Mouse (Mus musculus) ES-CJ7 (cell line): ENCODE measurements around the gene Rpl13a.

ENCODE experiments used
- DNase-seq: peaks from one replicate; pipeline ENCODE4 v3.0.0; 2011; ENCODE audit warnings: low read depth, low spot score

The Rpl13a gene

DNA sequence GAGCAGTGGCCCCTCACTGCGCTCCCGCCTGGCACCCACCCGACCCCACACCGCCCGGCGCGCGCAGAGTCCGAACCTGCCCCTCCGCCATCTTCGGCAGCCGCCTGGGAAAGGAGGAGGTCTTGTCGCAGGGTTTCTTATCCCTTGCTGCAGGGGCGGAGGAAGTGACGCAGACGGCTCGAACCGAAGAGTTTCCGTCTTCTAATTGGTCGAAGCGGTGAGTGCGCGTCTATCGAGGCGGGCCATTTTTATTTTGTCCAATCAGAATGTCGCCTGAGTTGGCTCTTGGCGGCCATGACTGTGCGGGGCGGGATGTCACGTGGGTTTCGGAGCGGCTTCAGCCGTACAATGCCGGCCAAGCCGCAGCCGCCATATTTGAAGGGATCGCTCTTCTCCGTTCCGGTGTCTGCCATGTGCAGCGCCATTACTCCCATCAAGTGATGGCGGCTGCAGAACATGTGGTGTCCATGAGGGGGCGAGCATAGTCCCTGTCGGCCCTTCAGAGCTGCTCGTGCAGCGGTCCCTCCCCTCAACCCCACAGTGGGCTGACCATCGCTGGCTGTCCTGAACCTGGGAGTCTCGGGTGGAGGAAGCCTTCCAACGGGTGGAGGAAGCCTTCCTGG, at the start of gene Rpl13a:
Gene Rpl13a, minus strand, starts transcription at position 138 of the 623 bp plus-strand sequence.
- DNase-seq, result peak; percentile 99

DNA sequence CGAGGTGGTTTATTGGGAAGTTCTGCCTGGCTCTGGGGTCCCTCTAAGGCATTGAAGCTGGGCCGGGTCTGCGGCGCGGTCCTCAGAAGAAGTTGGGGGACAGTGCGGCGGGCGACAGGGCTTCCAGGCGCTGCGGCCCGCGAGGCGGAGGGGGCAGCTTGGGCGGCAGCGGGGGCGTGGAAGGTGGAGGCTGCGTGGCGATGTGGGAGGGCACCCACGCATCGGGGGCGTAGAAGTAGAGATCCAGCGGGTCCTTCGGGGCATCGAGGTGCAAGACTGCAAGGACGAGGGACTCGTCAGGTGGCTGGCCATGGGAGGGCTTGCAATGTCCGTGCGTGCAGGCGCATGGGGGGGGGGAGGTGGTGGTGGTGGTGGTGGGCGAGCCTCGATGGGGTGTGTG, 47.8 kb upstream of the Rpl13a start:
- no peak for DNase-seq

DNA sequence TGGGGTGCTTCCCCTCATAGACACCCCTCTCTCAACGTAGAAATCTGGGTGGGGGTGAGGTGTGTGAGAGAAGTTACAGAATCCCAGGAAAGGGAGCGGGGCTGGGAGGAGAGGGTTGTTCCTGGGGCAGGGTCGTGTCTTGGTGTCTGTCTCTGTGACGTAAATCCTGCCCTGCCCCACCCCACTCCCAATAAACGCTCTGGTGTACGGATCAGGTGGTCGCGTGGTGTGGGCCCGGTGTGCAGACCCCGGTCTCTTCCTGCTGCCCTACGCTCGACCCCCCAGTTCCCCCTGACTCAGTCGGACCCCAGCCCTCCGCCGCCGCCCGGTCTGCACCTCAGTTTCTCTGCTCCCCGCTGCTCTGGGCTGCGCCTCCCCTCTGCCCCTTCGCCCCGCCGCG, 47.4 kb upstream of the Rpl13a start:
- no peak for DNase-seq

DNA sequence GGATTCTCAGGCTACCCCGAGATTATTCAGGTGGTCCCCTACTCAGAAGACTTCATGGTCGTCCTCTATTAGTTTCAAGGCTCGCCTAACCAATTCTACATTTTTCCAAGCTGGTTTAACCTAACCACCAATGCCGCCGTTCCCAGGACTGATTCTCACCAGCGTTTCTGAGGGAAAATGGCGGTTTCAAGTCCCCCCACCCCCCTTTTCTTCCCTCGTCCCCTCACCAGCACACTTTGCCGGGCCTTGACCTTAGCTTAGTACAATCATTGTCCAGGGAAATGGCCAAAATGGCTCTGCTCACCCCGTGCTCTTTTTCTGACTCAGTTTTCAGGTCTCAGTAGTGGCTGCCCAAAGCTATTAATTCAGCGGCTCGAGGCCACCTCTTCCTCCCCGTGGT, 46.8 kb upstream of the Rpl13a start:
- no peak for DNase-seq

DNA sequence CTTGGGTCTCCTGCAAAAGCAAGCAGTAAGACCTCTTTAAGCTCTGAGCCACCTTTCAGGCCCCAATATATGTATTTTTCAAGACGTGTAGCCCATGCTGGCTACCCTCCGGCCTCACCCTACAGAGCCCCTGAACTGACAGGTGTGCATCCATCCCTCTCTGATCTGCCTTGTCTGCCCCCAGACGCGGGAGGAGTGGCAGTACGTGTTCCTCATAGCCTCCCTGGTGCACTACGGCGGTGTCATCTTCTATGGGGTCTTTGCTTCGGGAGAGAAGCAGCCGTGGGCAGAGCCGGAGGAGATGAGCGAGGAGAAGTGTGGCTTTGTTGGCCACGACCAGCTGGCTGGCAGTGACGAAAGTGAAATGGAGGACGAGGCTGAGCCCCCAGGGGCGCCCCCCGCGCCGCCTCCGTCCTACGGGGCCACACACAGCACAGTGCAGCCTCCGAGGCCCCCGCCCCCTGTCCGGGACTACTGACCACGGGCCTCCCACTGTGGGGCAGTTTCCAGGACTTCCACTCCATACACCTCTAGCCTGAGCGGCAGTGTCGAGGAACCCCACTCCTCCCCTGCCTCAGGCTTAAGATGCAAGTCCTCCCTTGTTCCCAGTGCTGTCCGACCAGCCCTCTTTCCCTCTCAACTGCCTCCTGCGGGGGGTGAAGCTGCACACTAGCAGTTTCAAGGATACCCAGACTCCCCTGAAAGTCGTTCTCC, 46.2 kb upstream of the Rpl13a start:
- peak; percentile 67 for DNase-seq

DNA sequence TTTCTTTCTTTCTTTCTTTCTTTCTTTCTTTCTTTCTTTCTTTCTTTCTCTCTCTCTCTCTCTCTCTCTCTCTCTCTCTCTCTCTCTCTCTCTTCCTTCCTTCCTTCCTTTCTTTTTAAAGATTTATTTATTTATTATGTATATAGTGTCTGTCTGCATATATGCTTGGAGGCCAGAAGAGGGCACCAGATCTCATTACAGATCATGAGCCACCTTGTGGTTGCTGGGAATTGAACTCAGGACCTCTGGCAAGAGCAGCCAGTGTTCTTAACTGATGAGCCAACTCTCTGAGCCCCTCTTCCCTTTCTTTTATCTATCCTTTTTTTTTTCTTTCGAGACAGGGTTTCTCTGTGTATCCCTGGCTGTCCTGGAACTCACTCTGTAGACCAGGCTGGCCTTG, 45.2 kb upstream of the Rpl13a start:
- peak; percentile 74 for DNase-seq

DNA sequence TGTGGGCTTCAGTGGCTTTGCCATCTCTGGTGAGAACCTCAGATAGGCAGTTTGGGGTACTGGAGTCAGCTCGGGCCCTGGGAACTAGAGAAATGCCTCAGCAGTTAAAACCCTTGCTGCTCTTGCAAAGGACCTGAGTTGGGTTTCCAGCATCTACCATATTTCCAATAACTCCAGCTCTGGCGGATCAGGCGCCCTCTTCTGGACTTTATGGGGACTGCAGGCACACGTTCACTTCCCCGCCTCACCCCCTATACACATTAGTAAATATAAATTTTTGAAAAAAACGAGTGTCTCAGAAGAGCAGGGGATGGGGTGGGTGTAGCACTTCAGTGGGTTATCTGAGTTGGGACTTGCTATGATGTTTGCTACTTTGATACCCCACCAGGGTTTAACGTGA, 44.4 kb upstream of the Rpl13a start:
- peak; percentile 44 for DNase-seq

DNA sequence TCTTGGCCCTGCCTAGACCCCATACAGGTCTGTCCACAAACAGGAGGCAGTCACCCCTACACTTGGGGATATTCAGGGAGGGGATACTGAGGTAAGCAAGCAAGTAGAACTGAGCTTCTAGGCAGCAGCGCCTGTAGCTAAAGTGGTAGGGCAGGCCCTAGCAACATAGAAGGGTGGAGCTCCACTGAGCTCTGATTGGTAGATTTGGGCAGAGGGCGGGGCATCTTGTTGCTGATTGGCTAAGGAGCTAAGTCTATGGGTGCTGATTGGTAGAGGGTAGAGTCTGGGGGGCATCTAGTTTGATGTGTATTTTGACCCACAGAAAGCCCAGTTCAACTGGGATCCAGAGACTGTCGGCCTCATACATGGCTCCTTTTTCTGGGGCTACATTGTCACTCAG, 40.9 kb upstream of the Rpl13a start:
- no peak for DNase-seq

DNA sequence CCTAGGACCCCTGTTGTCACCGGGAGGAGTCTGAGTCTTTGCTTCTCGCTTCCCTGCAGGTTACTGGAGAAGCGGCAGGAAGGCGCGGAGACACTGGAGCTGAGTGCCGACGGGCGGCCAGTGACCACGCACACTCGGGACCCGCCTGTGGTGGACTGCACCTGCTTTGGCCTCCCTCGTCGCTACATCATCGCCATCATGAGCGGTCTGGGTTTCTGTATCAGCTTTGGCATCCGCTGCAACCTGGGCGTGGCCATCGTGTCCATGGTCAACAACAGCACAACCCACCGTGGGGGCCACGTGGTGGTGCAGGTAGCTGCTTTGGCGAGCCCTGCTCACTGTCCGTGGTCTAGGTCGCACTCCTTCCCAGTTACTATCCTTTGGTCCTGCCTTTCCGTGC, 40.1 kb upstream of the Rpl13a start:
- DNase-seq, result no peak

DNA sequence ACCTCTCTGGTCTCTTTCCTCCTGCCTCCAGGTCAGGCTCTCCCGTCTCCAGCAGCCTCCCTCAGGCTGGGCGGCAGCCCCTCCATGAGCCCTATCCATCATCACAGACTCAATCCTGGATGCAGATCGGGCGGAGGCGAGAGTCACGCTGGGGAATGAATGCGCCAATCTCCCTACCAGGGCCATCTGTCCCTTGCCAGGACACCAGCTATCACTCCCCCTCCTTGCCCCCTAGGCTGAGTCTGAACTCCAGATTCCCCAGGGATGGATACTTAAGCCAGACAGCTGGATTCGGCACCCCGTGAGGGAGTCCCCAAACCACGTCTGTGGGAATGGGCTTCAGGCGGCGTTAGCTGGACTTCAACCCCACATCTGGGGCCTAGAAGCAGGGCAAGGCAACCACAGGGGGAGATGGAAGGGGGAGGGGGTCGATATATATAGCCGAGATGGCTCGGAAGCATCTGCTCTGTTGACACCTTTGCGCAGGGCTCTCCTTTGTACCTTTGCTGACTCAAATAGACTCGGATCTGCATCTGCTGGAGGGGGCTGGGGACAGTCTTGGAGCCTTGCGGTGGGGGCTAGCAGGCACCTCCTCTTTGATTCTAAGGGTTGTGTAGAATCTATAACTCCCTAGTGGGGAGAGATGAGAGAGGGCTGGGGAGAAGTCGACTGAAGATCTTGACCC, 39.3 kb upstream of the Rpl13a start:
- DNase-seq, result no peak

DNA sequence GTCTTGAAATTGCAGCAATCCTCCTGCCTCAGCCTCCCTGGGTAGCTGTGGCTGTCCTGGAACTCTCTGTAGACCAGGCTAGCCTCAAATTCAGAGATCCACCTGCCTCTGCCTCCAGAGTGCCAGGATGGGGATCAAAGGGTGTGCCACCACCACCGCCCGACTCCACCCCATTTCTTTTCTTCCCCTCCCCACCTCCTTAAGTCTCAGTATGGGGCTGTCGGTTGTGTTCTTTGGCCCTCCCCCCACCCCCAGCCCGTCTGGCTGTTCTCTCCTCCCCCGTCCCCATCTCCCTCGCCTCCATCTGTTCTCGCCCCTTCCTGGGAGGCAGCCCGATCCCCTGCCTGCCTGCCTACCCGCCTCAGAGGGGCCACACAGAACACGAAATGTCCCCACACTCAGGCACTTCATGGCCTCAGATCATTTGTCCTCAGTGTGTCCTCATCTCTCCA, 38.4 kb upstream of the Rpl13a start:
- no peak for DNase-seq

DNA sequence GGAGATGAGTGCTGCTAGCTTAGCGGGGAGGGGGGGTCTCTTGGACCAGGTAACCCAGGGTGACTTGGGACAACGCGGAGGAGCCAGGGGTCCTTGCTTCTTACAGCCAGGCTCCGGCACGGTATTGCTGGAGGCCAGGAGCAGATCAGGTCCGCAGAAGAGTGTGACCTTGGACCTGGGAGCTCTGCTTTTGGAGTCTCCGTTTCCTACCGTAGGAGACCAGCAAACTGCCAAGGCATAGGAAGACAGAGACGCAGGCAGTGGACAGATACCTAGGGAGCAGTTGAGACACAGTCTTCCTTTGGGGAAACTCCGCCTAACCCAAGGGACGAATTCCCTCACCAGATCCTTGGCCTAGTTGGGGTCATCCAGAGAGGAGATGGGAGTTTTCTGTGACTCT, 37.1 kb upstream of the Rpl13a start:
- no peak for DNase-seq

DNA sequence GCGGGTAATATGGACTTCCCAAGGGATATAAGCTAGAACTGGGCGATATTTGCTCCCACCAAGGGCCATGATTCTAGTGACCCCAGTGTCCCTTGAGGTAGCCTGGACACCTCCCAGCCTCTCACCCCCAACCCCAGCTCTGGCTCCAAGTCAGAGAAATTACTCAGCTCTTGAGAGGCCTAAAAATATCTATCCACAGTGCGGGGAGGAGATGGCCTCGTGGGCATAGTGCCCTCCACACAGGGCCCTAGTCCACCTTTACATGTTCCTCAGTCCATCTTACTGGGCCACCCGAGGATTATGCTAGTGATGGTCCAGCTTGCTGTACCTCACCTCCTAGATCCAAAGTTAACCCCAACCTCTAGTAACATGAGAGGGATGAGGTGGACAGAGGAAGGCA, 36.3 kb upstream of the Rpl13a start:
- no peak for DNase-seq

DNA sequence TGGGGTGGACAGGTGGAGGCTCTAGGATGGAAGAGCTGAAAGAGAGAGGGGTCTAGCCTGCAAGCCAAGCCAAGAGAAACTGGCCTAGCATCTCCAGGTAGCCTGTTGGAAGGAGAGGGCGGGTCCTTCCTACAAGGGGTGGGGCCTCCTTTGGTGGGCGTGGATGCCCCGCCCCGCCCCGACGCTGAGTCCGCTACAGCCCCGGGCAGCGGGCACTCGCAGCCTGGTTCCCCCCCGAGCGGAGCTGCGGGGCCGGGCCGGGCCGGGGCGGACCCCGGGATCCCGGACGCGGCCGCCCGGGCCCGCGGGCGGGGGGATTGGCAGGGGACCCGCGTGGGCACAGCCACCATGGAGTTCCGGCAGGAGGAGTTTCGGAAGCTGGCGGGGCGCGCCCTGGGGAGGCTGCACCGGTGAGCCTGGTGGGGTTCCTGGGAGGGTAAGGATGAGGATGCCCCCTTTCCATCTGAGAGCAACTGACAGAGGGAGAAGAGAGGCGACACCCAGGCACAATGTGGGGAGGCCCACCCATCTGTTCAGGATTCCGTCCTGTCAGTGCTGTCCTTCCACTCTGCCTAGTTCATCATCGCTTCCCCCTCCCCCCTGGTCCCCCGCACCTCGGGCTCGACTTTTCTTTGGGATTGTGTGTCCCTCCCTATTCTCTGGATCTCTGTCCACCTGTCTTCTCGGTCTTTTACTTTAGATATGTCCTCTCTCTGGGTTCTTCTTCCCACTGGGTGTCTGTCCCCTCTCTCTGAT, 35.4 kb upstream of the Rpl13a start, which contains the start of gene Slc17a7:
Gene Slc17a7, plus strand, starts transcription at position 215 of the 756 bp plus-strand sequence.
- no peak for DNase-seq

DNA sequence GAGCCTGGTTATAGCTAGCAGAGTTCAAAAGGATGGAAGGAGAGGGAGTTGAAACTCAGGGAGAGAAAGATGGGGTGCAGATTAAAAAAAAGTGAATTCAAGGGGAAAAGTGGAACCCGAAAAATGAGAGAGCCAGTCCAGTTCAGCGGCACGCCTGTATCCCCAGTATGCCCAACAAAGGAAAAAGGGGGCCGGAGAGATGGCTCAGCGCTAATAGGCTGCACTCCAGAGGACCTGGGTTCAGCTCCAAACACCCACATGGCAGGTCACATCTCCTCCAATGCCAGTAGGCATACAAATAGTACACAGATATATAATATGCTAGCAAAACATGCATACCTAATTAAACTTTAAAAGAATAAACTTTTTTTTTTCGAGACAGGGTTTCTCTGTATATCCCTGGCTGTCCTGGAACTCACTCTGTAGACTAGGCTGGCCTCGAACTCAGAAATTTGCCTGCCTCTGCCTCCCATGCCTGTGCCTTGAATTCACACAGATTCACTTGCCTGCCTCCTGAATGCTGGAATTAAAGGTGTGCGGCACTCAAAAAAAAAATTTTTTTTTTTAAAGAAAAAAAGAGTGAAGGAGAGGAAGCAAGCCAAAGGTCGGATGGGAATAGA, 34.5 kb upstream of the Rpl13a start:
- no peak for DNase-seq

DNA sequence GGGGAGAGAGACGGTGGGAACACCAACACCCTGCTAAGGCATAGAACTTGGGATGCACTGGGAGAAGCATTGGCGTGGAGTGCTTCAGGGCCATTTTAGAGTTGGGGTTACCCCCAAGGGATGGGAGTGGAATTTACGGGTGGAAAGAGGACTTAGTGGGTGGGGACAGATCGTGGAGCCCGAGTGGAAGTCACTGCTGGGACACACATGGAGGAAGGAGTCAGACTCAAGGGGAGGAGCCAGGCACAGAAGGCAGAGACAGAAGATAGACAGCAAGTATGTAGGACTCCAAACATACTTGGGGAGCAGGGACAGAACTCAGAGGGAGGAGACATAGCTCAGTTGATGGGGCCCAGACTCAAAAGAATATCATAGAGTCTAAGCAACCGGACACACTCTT, 34.0 kb upstream of the Rpl13a start:
- no peak for DNase-seq

DNA sequence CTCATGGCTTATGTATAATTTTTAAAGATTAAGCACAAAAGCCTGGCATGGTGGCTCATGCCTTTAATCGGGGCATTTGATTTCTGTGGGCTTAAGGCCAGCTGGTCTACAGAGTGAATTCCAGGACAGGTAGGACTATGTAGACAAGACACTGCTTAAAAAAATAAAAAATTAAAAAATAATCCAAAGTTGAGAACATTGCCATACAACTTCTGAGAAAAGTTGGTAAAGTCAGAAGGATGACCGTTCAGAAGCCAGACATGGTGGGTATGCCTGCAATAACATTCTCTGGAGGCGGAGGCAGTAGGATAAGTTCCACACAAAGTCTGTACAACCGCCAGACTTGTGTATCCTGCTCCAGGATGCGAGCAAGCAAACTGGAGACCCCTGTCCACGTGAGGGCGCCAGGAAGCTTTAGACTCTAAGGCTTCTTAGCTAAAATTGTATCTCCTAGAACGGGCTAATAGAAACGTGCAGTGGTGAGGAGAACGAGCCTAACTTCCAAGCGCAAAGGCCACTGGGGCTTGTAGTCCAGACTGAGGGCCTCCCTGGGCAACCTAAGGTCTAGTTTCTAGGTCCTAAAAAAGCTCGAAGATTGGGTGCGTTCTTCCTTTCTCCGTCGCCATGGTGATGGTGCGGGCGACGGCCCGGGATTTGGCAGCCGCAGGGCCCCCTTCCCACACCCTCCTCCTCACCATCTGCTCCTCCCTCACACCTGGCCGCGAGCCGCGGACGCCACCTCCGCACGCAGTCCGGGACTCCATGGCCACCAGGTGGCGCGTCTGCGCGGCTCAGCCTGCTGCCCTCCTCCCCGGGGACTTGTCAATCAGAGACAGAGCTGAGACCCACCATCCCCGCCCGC, 33.3 kb upstream of the Rpl13a start:
- peak; percentile 97 for DNase-seq

DNA sequence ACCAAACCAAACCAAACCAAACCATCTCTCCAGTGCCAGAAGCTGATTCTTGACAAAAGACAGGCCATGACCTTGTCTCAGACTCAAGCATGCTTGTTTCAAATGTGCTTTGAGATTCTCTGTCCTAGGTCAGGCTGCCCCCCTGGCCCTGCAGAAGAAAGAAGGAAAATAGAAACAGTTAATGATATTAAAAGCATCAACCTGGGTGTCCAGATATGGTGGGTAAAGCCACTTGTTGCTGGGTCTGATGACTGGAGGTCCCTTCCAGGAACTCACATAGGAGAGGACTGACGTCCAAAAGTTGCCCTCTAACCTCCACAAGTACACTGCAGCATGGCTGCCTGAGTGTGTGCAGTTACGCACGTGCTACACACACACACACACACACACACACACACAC, 32.3 kb upstream of the Rpl13a start:
- no peak for DNase-seq

DNA sequence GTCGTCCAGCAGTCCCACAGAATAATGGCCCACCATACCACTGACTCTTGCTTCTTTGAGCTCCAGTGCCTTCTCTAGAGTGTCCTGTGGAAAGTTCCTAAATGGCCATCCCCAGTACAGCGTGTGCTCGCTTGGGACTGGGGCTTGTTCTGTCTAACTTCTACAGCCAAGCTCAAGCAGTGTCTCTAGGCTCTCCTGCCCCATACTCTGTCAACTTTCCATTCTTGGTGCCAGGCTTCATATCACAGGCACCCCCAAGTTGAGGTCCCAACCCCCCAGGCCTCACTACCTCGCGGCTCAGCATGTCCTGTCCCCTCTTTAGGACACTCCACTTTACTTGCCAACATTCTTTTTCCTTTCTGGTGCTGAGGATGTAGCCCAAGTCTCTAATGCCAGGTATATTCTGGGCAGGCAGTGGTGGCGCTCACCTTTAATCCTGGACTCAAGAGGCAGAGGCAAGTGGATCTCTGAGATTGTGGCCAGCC, 31.8 kb upstream of the Rpl13a start:
- no peak for DNase-seq

DNA sequence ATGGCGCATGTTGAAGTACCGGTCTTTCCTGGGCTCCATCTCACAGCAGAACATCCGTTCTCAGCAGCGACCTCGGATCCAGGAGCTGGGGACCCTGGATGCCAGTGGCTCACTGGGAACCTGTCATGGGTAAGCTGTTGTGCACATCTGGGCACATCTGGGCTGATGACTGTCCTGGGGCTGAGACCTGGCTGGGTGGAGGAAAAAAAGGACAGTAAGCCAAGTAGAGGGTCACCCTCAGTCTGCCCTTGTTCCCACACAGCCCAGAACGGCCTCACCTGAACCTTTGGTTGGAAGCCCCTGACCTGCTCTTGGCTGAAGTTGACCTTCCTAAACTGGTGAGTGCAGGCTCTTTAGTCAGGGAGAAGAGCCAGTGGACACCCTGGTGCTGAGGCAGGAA, 30.4 kb upstream of the Rpl13a start:
- DNase-seq, result no peak

DNA sequence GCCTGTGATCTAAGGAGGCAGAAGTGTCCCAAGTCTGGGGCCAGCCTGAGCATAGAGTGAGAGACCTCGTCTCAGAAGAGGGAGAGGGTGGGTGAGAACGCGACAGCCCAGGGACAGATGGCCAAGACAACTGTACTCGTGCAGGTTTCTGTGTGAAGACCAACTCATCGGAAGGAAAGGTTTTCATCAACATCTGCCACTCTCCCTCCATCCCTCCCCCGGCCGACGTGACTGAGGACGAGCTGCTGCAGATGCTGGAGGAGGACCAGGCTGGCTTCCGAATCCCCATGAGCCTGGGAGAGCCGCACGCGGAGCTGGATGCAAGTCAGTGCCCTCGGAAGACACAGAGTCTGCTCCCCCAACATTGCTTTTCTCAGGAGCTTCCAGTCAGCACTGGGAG, 28.9 kb upstream of the Rpl13a start:
- DNase-seq, result no peak
